Mouse (Mus musculus): ENCODE results near the gene Mxd1. TPM values are rescaled to one million over a fixed set of nuclear protein-coding genes. Genes with fewer than 3 reads are reported as not detected.
A peak's percentile ranks its signal among the peaks of the same experiment; 100 is the strongest.

Gene Mxd1
- total and polyA plus RNA-seq, 3 experiments = 4.4 to 6.7 (median 6.0) TPM

GRCm38 (mm10) chr6:86606289-86606688, 62.7 kb downstream of the Mxd1 start:
- 93% methylated on average over 4 of the region's 4 CpGs for WGBS
- Histone ChIP-seq H3K4me3 (no peak overlapping the region), H3K4me1 (ENCODE audit: control insufficient read depth, insufficient read depth, low read length) (no peaks in the 10 kb centered on the region), H3K27ac (no peak overlapping the region), H3K79me2 (replicated peaks; ENCODE audit: control insufficient read depth, insufficient read depth, low read length) (no peaks in the 10 kb centered on the region), H3K27me3 (ENCODE audit: control insufficient read depth, insufficient read depth, low read length) (no peaks in the 10 kb centered on the region), H3K9ac (ENCODE audit: low read depth, low read length) (no peak overlapping the region), H3K36me3 (ENCODE audit: control insufficient read depth, insufficient read depth, low read length) (no peaks in the 10 kb centered on the region)
- intact Hi-C loops (cut with DNase I) = no loop called here
- TF ChIP-seq EP300 (IDR thresholded peaks at IDR 0.05; ENCODE audit: insufficient read depth, low read depth, low read length) = no peak
- no peak for TF ChIP-seq POLR2A (IDR thresholded peaks at IDR 0.05; ENCODE audit: insufficient read depth, low read depth, low read length)
- TF ChIP-seq CTCF (IDR thresholded peaks at IDR 0.05) = no peak
- no peak for DNase-seq

- DNase-seq = no peak
- intact Hi-C loops (cut with DNase I) = no loop called here
- Histone ChIP-seq H3K4me1 (ENCODE audit: control insufficient read depth, insufficient read depth, low read length) (peaks cover 1% of the 10 kb centered on the region), H3K79me2 (replicated peaks; ENCODE audit: control insufficient read depth, insufficient read depth, low read length) (no peaks in the 10 kb centered on the region), H3K4me3 (no peak overlapping the region), H3K36me3 (ENCODE audit: control insufficient read depth, insufficient read depth, low read length) (no peaks in the 10 kb centered on the region), H3K27me3 (ENCODE audit: control insufficient read depth, insufficient read depth, low read length) (no peaks in the 10 kb centered on the region), H3K27ac (no peak overlapping the region), H3K9ac (ENCODE audit: low read depth, low read length) (no peak overlapping the region)
- 59% methylated on average over 7 of the region's 7 CpGs for WGBS
- TF ChIP-seq EP300 (IDR thresholded peaks at IDR 0.05; ENCODE audit: insufficient read depth, low read depth, low read length) (no peak), POLR2A (IDR thresholded peaks at IDR 0.05; ENCODE audit: insufficient read depth, low read depth, low read length) (no peak), CTCF (IDR thresholded peaks at IDR 0.05) (no peak)
Measured at GRCm38 (mm10) chr6:86605260-86605659, 63.7 kb downstream of the Mxd1 start.

GRCm38 (mm10) chr6:86599951-86600414, 69.0 kb downstream of the Mxd1 start:
- no peak overlapping the region; the same call in 1 of the 2 replicates for H3K9ac ChIP-seq (ENCODE audit: low read depth, low read length)
- WGBS = 0% methylated on average over 6 of the region's 6 CpGs
- H3K27me3 ChIP-seq (ENCODE audit: control insufficient read depth, insufficient read depth, low read length) = no peaks in the 10 kb centered on the region
- peaks cover 7% of the 10 kb centered on the region for H3K4me1 ChIP-seq (ENCODE audit: control insufficient read depth, insufficient read depth, low read length)
- intact Hi-C loops (cut with DNase I) = loop anchor here (5.0 kb wide), 1 partner anchor 53 kb away; no protein-coding TSS in a partner anchor
- H3K36me3 ChIP-seq (ENCODE audit: control insufficient read depth, insufficient read depth, low read length) = no peaks in the 10 kb centered on the region
- H3K27ac ChIP-seq = no peak overlapping the region
- no peaks in the 10 kb centered on the region for H3K79me2 ChIP-seq (replicated peaks; ENCODE audit: control insufficient read depth, insufficient read depth, low read length)
- no peak overlapping the region for H3K4me3 ChIP-seq
- TF ChIP-seq EP300 (IDR thresholded peaks at IDR 0.05; ENCODE audit: insufficient read depth, low read depth, low read length) (no peak), CTCF (IDR thresholded peaks at IDR 0.05) (no peak), POLR2A (IDR thresholded peaks at IDR 0.05; ENCODE audit: insufficient read depth, low read depth, low read length) (no peak)
- peak; percentile 71 to 81 for DNase-seq

- H3K9ac ChIP-seq (ENCODE audit: low read depth, low read length) = no peak overlapping the region
- peaks cover 7% of the 10 kb centered on the region for H3K4me1 ChIP-seq (ENCODE audit: control insufficient read depth, insufficient read depth, low read length)
- no peak overlapping the region for H3K27ac ChIP-seq
- 25% methylated on average over 4 of the region's 4 CpGs for WGBS
- TF ChIP-seq POLR2A (IDR thresholded peaks at IDR 0.05; ENCODE audit: insufficient read depth, low read depth, low read length) (no peak), EP300 (IDR thresholded peaks at IDR 0.05; ENCODE audit: insufficient read depth, low read depth, low read length) (0 out of 2 replicates have a peak, but pooled peaks have one; percentile 22), CTCF (IDR thresholded peaks at IDR 0.05) (no peak; the same call in 1 of the 2 replicates)
- no peaks in the 10 kb centered on the region for H3K27me3 ChIP-seq (ENCODE audit: control insufficient read depth, insufficient read depth, low read length)
- peak; percentile 74 to 90 for DNase-seq
- H3K79me2 ChIP-seq (replicated peaks; ENCODE audit: control insufficient read depth, insufficient read depth, low read length) = no peaks in the 10 kb centered on the region
- H3K36me3 ChIP-seq (ENCODE audit: control insufficient read depth, insufficient read depth, low read length) = no peaks in the 10 kb centered on the region
- no peak overlapping the region for H3K4me3 ChIP-seq
- intact Hi-C loops (cut with DNase I) = loop anchor here (5.0 kb wide), 1 partner anchor 52 kb away; no protein-coding TSS in a partner anchor
Measured at GRCm38 (mm10) chr6:86599197-86599596, 69.8 kb downstream of the Mxd1 start.

GRCm38 (mm10) chr6:86598742-86599193, 70.2 kb downstream of the Mxd1 start:
- intact Hi-C loops (cut with DNase I) = loop anchor here (5.0 kb wide), 1 partner anchor 51 kb away; no protein-coding TSS in a partner anchor
- no peak overlapping the region for H3K4me3 ChIP-seq
- no peak for TF ChIP-seq CTCF (IDR thresholded peaks at IDR 0.05)
- no peak for TF ChIP-seq EP300 (IDR thresholded peaks at IDR 0.05; ENCODE audit: insufficient read depth, low read depth, low read length)
- TF ChIP-seq POLR2A (IDR thresholded peaks at IDR 0.05; ENCODE audit: insufficient read depth, low read depth, low read length) = no peak
- H3K9ac ChIP-seq (ENCODE audit: low read depth, low read length) = no peak overlapping the region
- H3K79me2 ChIP-seq (replicated peaks; ENCODE audit: control insufficient read depth, insufficient read depth, low read length) = no peaks in the 10 kb centered on the region
- DNase-seq = no peak
- H3K27ac ChIP-seq = no peak overlapping the region
- H3K36me3 ChIP-seq (ENCODE audit: control insufficient read depth, insufficient read depth, low read length) = no peaks in the 10 kb centered on the region
- no peaks in the 10 kb centered on the region for H3K27me3 ChIP-seq (ENCODE audit: control insufficient read depth, insufficient read depth, low read length)
- WGBS = 70% methylated on average over 5 of the region's 5 CpGs
- peaks cover 7% of the 10 kb centered on the region for H3K4me1 ChIP-seq (ENCODE audit: control insufficient read depth, insufficient read depth, low read length)

Other genes starting within 250 kb of the Mxd1 start
- not detected for gene Gm44790, start 242.5 kb downstream of the Mxd1 start, total RNA-seq (2021)
- gene Gm44790, start 242.5 kb downstream of the Mxd1 start, polyA plus RNA-seq (2012; rRNA removed) = not detected in 2 replicates
- 10 to 100 TPM in 1 of 2 experiments, 1 to 10 TPM in 1; 8.9 to 11.0 TPM for gene C87436, start 230.8 kb downstream of the Mxd1 start, total RNA-seq (2021)
- 8.6 and 10.7 TPM in 2 replicates for gene C87436, start 230.8 kb downstream of the Mxd1 start, polyA plus RNA-seq (2012; rRNA removed)
- 100 to 1,000 TPM; 155 to 164 TPM for gene Pcbp1, start 142.8 kb downstream of the Mxd1 start, total RNA-seq (2021)
- 72.9 and 85.8 TPM in 2 replicates for gene Pcbp1, start 142.8 kb downstream of the Mxd1 start, polyA plus RNA-seq (2012; rRNA removed)
- gene Asprv1, start 41.0 kb downstream of the Mxd1 start, total RNA-seq (2021) = under 1 TPM in 1 of 2 experiments, not detected in 1; 0.31 TPM
- 0.09 and 0.21 TPM in 2 replicates for gene Asprv1, start 41.0 kb downstream of the Mxd1 start, polyA plus RNA-seq (2012; rRNA removed)
- 10 to 100 TPM; 46.6 to 51.7 TPM for gene Snrnp27, start 15.4 kb upstream of the Mxd1 start, total RNA-seq (2021)
- 13.7 and 16.8 TPM in 2 replicates for gene Snrnp27, start 15.4 kb upstream of the Mxd1 start, polyA plus RNA-seq (2012; rRNA removed)
- 1 to 10 TPM; 4.3 to 5.0 TPM for gene Gmcl1, start 64.2 kb upstream of the Mxd1 start, total RNA-seq (2021)
- 2.7 and 3.7 TPM in 2 replicates for gene Gmcl1, start 64.2 kb upstream of the Mxd1 start, polyA plus RNA-seq (2012; rRNA removed)
- gene Anxa4, start 124.4 kb upstream of the Mxd1 start, total RNA-seq (2021) = 10 to 100 TPM; 33.1 to 33.3 TPM
- gene Anxa4, start 124.4 kb upstream of the Mxd1 start, polyA plus RNA-seq (2012; rRNA removed) = 18.1 and 23.4 TPM in 2 replicates
- 10 to 100 TPM; 81.6 to 85.5 TPM for gene Aak1, start 180.4 kb upstream of the Mxd1 start, total RNA-seq (2021)
- gene Aak1, start 180.4 kb upstream of the Mxd1 start, polyA plus RNA-seq (2012; rRNA removed) = 20.5 and 31.2 TPM in 2 replicates